Mouse (Mus musculus): ENCODE measurements around the gene Trim34b. TPM values are rescaled to one million over a fixed set of nuclear protein-coding genes. Genes with fewer than 3 reads are reported as not detected.
"Not testable (repeated sequence)": the region's sequence is repeated elsewhere in the genome, so short reads cannot be mapped to it uniquely, and the experiment has no call there.

Trim34b gene
- total and polyA plus RNA-seq, 2 experiments from 2014 or later = not detected

GRCm38 (mm10) chr7:104322028-104322427 lies 7.2 kb upstream of the Trim34b start:
- TF ChIP-seq CTCF (IDR thresholded peaks at IDR 0.05; ENCODE audit: low read depth) = no peak
- Histone ChIP-seq H3K4me2 (ENCODE audit: low read depth) (no peak overlapping the region), H3K4me3 (ENCODE audit: low read depth, low read length) (no peak overlapping the region), H3K4me1 (ENCODE audit: insufficient read depth) (no peaks in the 10 kb centered on the region), H3K36me3 (ENCODE audit: insufficient read depth) (no peaks in the 10 kb centered on the region), H3K27me3 (ENCODE audit: insufficient read depth, low read length) (no peaks in the 10 kb centered on the region), H3K27ac (ENCODE audit: low read depth, low read length) (no peak overlapping the region), H3K9me3 (ENCODE audit: low read length) (no peaks in the 10 kb centered on the region), H3K9ac (no peak overlapping the region)
- DNase-seq (no peak), ATAC-seq (no peak)
- 75% methylated on average over 9 of the region's 9 CpGs for WGBS

GRCm38 (mm10) chr7:104335547-104335946 lies 6.3 kb downstream of the Trim34b start:
- WGBS = 90% methylated on average over 3 of the region's 3 CpGs
- not testable (repeated sequence) for H3K27me3 ChIP-seq (ENCODE audit: insufficient read depth, low read length); H3K27ac ChIP-seq (ENCODE audit: low read depth, low read length); H3K36me3 ChIP-seq (ENCODE audit: insufficient read depth); DNase-seq; H3K4me3 ChIP-seq (ENCODE audit: low read depth, low read length); ATAC-seq; H3K4me2 ChIP-seq (ENCODE audit: low read depth); H3K4me1 ChIP-seq (ENCODE audit: insufficient read depth); H3K9me3 ChIP-seq (ENCODE audit: low read length); H3K9ac ChIP-seq

- H3K4me2 ChIP-seq (ENCODE audit: low read depth); H3K9ac ChIP-seq; H3K9me3 ChIP-seq (ENCODE audit: low read length); DNase-seq; H3K4me3 ChIP-seq (ENCODE audit: low read depth, low read length); ATAC-seq; H3K27ac ChIP-seq (ENCODE audit: low read depth, low read length); H3K4me1 ChIP-seq (ENCODE audit: insufficient read depth); H3K36me3 ChIP-seq (ENCODE audit: insufficient read depth); H3K27me3 ChIP-seq (ENCODE audit: insufficient read depth, low read length): not testable (repeated sequence)
- whole genome bisulfite sequencing = 77% methylated on average over 2 of the region's 4 CpGs
Observed at GRCm38 (mm10) chr7:104340744-104341143, 11.5 kb downstream of the Trim34b start.

- 89% methylated on average over 4 of the region's 4 CpGs for WGBS
- not testable (repeated sequence) for H3K4me1 ChIP-seq (ENCODE audit: insufficient read depth); H3K4me3 ChIP-seq (ENCODE audit: low read depth, low read length); H3K9me3 ChIP-seq (ENCODE audit: low read length); H3K9ac ChIP-seq; H3K4me2 ChIP-seq (ENCODE audit: low read depth); H3K36me3 ChIP-seq (ENCODE audit: insufficient read depth); DNase-seq; ATAC-seq; H3K27me3 ChIP-seq (ENCODE audit: insufficient read depth, low read length); H3K27ac ChIP-seq (ENCODE audit: low read depth, low read length)
Observed at GRCm38 (mm10) chr7:104348043-104348442, 18.8 kb downstream of the Trim34b start.

GRCm38 (mm10) chr7:104352717-104353599 lies 23.7 kb downstream of the Trim34b start, which contains the start of gene Trim12c:
Gene Trim12c (minus strand): TSS chr7:104353362.
- peak; percentile 11 for DNase-seq
- H3K9me3 ChIP-seq (ENCODE audit: low read length) = no peaks in the 10 kb centered on the region

GRCm38 (mm10) chr7:104353600-104353967 lies 24.3 kb downstream of the Trim34b start:
- no peaks in the 10 kb centered on the region for H3K9me3 ChIP-seq (ENCODE audit: low read length)
- H3K27ac ChIP-seq (ENCODE audit: low read depth, low read length) = no peak overlapping the region
- WGBS = 70% methylated on average over 2 of the region's 2 CpGs
- no peaks in the 10 kb centered on the region for H3K4me1 ChIP-seq (ENCODE audit: insufficient read depth)
- no peak overlapping the region for H3K4me3 ChIP-seq (ENCODE audit: low read depth, low read length)
- ATAC-seq (no peak), DNase-seq (no peak)
- no peaks in the 10 kb centered on the region for H3K36me3 ChIP-seq (ENCODE audit: insufficient read depth)
- no peak for TF ChIP-seq CTCF (IDR thresholded peaks at IDR 0.05; ENCODE audit: low read depth)
- H3K9ac ChIP-seq = no peak overlapping the region
- no peak overlapping the region for H3K4me2 ChIP-seq (ENCODE audit: low read depth)
- no peaks in the 10 kb centered on the region for H3K27me3 ChIP-seq (ENCODE audit: insufficient read depth, low read length)

More at GRCm38 (mm10) chr7:104352717-104353599, 23.7 kb downstream of the Trim34b start, which contains the start of gene Trim12c:
- Histone ChIP-seq H3K4me3 (ENCODE audit: low read depth, low read length) (peak within 1 kb of the TSS; percentile 25), H3K9ac (no peak within 1 kb of the TSS), H3K36me3 (ENCODE audit: insufficient read depth) (no peaks in the 10 kb centered on the region), H3K27ac (ENCODE audit: low read depth, low read length) (no peak within 1 kb of the TSS), H3K4me2 (ENCODE audit: low read depth) (peak within 1 kb of the TSS; percentile 27; the same call in 1 of the 2 replicates), H3K4me1 (ENCODE audit: insufficient read depth) (no peaks in the 10 kb centered on the region), H3K27me3 (ENCODE audit: insufficient read depth, low read length) (no peaks in the 10 kb centered on the region)
- ATAC-seq = peak; percentile 97
- 6% methylated on average over 14 of the region's 14 CpGs for WGBS
- no peak for TF ChIP-seq CTCF (IDR thresholded peaks at IDR 0.05; ENCODE audit: low read depth)

GRCm38 (mm10) chr7:104366339-104366738 lies 37.1 kb downstream of the Trim34b start:
- Histone ChIP-seq H3K9me3 (ENCODE audit: low read length) (no peaks in the 10 kb centered on the region), H3K27me3 (ENCODE audit: insufficient read depth, low read length) (no peaks in the 10 kb centered on the region), H3K4me3 (ENCODE audit: low read depth, low read length) (no peak overlapping the region), H3K4me1 (ENCODE audit: insufficient read depth) (no peaks in the 10 kb centered on the region), H3K9ac (no peak overlapping the region), H3K4me2 (ENCODE audit: low read depth) (no peak overlapping the region), H3K27ac (ENCODE audit: low read depth, low read length) (no peak overlapping the region), H3K36me3 (ENCODE audit: insufficient read depth) (no peaks in the 10 kb centered on the region)
- DNase-seq = no peak
- no peak for ATAC-seq
- TF ChIP-seq CTCF (IDR thresholded peaks at IDR 0.05; ENCODE audit: low read depth) = no peak

All from forebrain, postnatal 0 days (tissue).